Mouse (Mus musculus): Measurements from ENCODE around the gene Dcpp3. TPM values are rescaled to one million over a fixed set of nuclear protein-coding genes. Genes with fewer than 3 reads are reported as not detected.
A peak's percentile ranks its signal among the peaks of the same experiment; 100 is the strongest.
"Not testable (repeated sequence)": the region's sequence is repeated elsewhere in the genome, so short reads cannot be mapped to it uniquely, and the experiment has no call there.

Dcpp3 gene
- polyA plus RNA-seq, 1 experiment from 2014 or later: not detected

DNA sequence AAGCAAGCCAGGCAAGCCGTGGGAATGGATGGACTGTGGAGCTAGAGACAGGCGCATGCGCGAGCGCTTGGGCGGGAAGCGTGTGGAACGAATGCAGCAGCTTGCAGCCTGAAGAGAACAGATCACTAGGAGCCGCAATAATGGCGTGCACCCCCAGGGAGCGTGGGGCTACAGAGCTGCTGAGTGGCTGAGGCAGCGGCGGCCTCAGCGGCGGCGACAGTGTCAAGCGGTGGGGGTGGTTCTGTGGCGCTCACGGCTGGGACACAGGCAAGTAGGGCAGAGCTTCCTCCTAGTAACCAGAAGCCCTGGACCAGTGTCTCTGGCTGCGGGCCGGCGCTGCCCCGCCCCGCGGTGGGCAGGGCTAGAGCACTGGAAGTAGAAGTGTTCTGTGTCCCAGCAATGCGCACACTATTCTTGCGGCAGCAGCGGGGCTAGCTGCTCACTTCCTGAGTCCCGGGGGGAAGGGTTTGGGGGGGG is 7.3 kb downstream of the Dcpp3 start:
- peak overlapping the region; percentile 94 for H3K27ac ChIP-seq
- H3K36me3 ChIP-seq (ENCODE audit: insufficient read depth, low read length): no peaks in the 10 kb centered on the region
- peak; percentile 98 for ATAC-seq (replicated peaks; ENCODE audit: low FRiP score, low read depth)
- H3K27me3 ChIP-seq (ENCODE audit: insufficient read depth, low read length): no peaks in the 10 kb centered on the region
- H3K4me1 ChIP-seq (replicated peaks; ENCODE audit: insufficient read depth, low read length): no peaks in the 10 kb centered on the region
- DNase-seq (ENCODE audit: low spot score): peak; percentile 96
- WGBS: under 1% methylated on average over 29 of the region's 29 CpGs
- H3K9me3 ChIP-seq (replicated peaks; ENCODE audit: low read length): no peaks in the 10 kb centered on the region
- peak overlapping the region; percentile 79 for H3K4me2 ChIP-seq (ENCODE audit: low read length)
- H3K9ac ChIP-seq (ENCODE audit: low read depth, low read length): peak overlapping the region; percentile 66
- H3K4me3 ChIP-seq (replicated peaks; ENCODE audit: low read depth, low read length): peak overlapping the region; percentile 43
- TF ChIP-seq CTCF (IDR thresholded peaks at IDR 0.05; ENCODE audit: low read depth): peak; percentile 16; the same call in 1 of the 2 replicates

DNA sequence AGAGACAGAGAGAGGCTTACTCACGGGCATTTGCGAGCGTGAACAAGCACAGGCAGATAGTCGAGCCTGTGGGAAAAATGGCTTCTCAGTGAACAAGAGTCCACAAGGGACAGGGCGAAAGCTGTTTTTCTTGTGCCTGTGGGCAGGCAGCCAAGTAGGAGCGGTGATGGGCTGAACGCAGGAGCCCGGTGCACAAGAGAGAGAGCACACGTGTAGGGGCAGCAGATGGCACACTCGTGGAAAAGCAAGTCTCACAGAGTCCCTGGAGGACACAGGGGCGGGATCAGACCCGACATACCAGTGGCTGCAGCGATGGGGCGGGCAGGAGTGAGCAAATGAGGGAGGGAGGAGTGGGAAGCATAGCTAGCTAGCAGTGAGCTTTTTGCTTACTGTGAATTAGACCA is 7.8 kb downstream of the Dcpp3 start:
- peak; percentile 86 for DNase-seq (ENCODE audit: low spot score)
- Histone ChIP-seq H3K4me1 (replicated peaks; ENCODE audit: insufficient read depth, low read length) (no peaks in the 10 kb centered on the region), H3K27me3 (ENCODE audit: insufficient read depth, low read length) (no peaks in the 10 kb centered on the region), H3K9me3 (replicated peaks; ENCODE audit: low read length) (no peaks in the 10 kb centered on the region), H3K4me2 (ENCODE audit: low read length) (peak overlapping the region; percentile 79), H3K36me3 (ENCODE audit: insufficient read depth, low read length) (no peaks in the 10 kb centered on the region), H3K27ac (peak overlapping the region; percentile 94), H3K9ac (ENCODE audit: low read depth, low read length) (peak overlapping the region; percentile 66), H3K4me3 (replicated peaks; ENCODE audit: low read depth, low read length) (peak overlapping the region; percentile 43)
- TF ChIP-seq CTCF (IDR thresholded peaks at IDR 0.05; ENCODE audit: low read depth): no peak
- ATAC-seq (replicated peaks; ENCODE audit: low FRiP score, low read depth): peak; percentile 85
- 0% methylated on average over 14 of the region's 14 CpGs for WGBS

DNA sequence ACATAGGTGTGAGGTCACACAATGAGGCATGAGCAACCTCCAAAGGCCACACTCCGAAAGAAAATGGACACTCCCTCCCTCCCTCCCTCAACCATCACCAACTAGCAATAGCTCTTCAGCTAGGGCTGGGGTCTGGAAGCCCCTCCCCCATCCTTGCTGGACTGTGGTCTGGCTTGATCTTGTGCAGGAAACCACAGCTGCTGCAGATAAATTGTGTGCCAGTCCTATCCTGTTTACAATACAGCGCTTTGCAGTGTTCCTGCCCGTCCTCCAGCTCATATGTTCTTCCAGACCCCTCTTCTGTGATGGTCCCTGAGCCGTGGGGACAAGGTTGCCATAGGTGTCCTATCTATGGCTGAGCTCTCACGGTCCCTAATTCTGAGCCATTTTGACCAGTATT is 13.9 kb downstream of the Dcpp3 start:
- H3K9ac ChIP-seq (ENCODE audit: low read depth, low read length): no peak overlapping the region
- WGBS: 84% methylated on average over 5 of the region's 5 CpGs
- H3K27me3 ChIP-seq (ENCODE audit: insufficient read depth, low read length): no peaks in the 10 kb centered on the region
- no peak for DNase-seq (ENCODE audit: low spot score)
- no peak for ATAC-seq (replicated peaks; ENCODE audit: low FRiP score, low read depth)
- no peak overlapping the region for H3K4me2 ChIP-seq (ENCODE audit: low read length)
- no peaks in the 10 kb centered on the region for H3K9me3 ChIP-seq (replicated peaks; ENCODE audit: low read length)
- no peak for TF ChIP-seq CTCF (IDR thresholded peaks at IDR 0.05; ENCODE audit: low read depth)
- H3K4me3 ChIP-seq (replicated peaks; ENCODE audit: low read depth, low read length): no peak overlapping the region
- no peaks in the 10 kb centered on the region for H3K4me1 ChIP-seq (replicated peaks; ENCODE audit: insufficient read depth, low read length)
- no peaks in the 10 kb centered on the region for H3K36me3 ChIP-seq (ENCODE audit: insufficient read depth, low read length)
- no peak overlapping the region for H3K27ac ChIP-seq

DNA sequence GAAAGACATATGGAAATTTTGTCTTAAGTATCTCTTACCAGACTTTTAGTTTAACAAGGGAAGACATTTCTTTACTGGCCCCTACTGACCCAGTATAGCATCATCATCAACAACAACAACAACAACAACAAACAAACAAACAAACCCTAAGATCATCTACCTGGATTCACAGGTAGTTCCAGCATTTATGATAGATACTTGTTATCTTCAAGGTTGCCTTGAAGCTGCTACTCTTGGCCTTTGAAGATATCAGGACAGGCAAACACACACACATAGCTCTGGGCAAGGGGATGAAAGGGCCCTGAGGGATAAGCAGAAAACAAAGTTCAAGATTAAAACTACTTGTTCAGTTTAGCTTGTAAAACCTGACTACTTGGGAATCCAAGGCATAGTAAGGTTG is 24.1 kb downstream of the Dcpp3 start, which contains the start of gene Sbp:
Gene Sbp (plus strand): TSS at position 301 of the 400 bp plus-strand sequence.
- Histone ChIP-seq H3K4me1 (replicated peaks; ENCODE audit: insufficient read depth, low read length) (no peaks in the 10 kb centered on the region), H3K27me3 (ENCODE audit: insufficient read depth, low read length) (no peaks in the 10 kb centered on the region), H3K9me3 (replicated peaks; ENCODE audit: low read length) (no peaks in the 10 kb centered on the region), H3K36me3 (ENCODE audit: insufficient read depth, low read length) (no peaks in the 10 kb centered on the region), H3K27ac (no peak within 1 kb of the TSS), H3K4me2 (ENCODE audit: low read length) (no peak within 1 kb of the TSS), H3K9ac (ENCODE audit: low read depth, low read length) (no peak within 1 kb of the TSS), H3K4me3 (replicated peaks; ENCODE audit: low read depth, low read length) (no peak within 1 kb of the TSS)
- no peak for TF ChIP-seq CTCF (IDR thresholded peaks at IDR 0.05; ENCODE audit: low read depth)
- no peak for ATAC-seq (replicated peaks; ENCODE audit: low FRiP score, low read depth)
- DNase-seq (ENCODE audit: low spot score): no peak

- not testable (repeated sequence) for DNase-seq (ENCODE audit: low spot score); H3K4me3 ChIP-seq (replicated peaks; ENCODE audit: low read depth, low read length); H3K27ac ChIP-seq; H3K9ac ChIP-seq (ENCODE audit: low read depth, low read length); H3K36me3 ChIP-seq (ENCODE audit: insufficient read depth, low read length); H3K9me3 ChIP-seq (replicated peaks; ENCODE audit: low read length); H3K4me2 ChIP-seq (ENCODE audit: low read length); H3K27me3 ChIP-seq (ENCODE audit: insufficient read depth, low read length); H3K4me1 ChIP-seq (replicated peaks; ENCODE audit: insufficient read depth, low read length); ATAC-seq (replicated peaks; ENCODE audit: low FRiP score, low read depth)
- WGBS: 93% methylated on average over 4 of the region's 4 CpGs
These were observed 30.2 kb downstream of the Dcpp3 start for GRCm38 (mm10) chr17:23947486-23947885.

GRCm38 (mm10) chr17:23949068-23949467 is 31.8 kb downstream of the Dcpp3 start:
- ATAC-seq (replicated peaks; ENCODE audit: low FRiP score, low read depth) (no peak), DNase-seq (ENCODE audit: low spot score) (no peak)
- no peak overlapping the region for H3K4me2 ChIP-seq (ENCODE audit: low read length)
- H3K27me3 ChIP-seq (ENCODE audit: insufficient read depth, low read length): no peaks in the 10 kb centered on the region
- no peaks in the 10 kb centered on the region for H3K4me1 ChIP-seq (replicated peaks; ENCODE audit: insufficient read depth, low read length)
- H3K27ac ChIP-seq: no peak overlapping the region
- WGBS: 78% methylated on average over 2 of the region's 2 CpGs
- TF ChIP-seq CTCF (IDR thresholded peaks at IDR 0.05; ENCODE audit: low read depth): no peak
- H3K9ac ChIP-seq (ENCODE audit: low read depth, low read length): no peak overlapping the region
- H3K9me3 ChIP-seq (replicated peaks; ENCODE audit: low read length): no peaks in the 10 kb centered on the region
- H3K4me3 ChIP-seq (replicated peaks; ENCODE audit: low read depth, low read length): no peak overlapping the region
- no peaks in the 10 kb centered on the region for H3K36me3 ChIP-seq (ENCODE audit: insufficient read depth, low read length)

GRCm38 (mm10) chr17:23950828-23951227 is 33.6 kb downstream of the Dcpp3 start:
- not testable (repeated sequence) for H3K4me3 ChIP-seq (replicated peaks; ENCODE audit: low read depth, low read length); DNase-seq (ENCODE audit: low spot score); H3K4me2 ChIP-seq (ENCODE audit: low read length); ATAC-seq (replicated peaks; ENCODE audit: low FRiP score, low read depth); H3K4me1 ChIP-seq (replicated peaks; ENCODE audit: insufficient read depth, low read length); H3K27me3 ChIP-seq (ENCODE audit: insufficient read depth, low read length); H3K9ac ChIP-seq (ENCODE audit: low read depth, low read length); H3K27ac ChIP-seq; H3K9me3 ChIP-seq (replicated peaks; ENCODE audit: low read length); H3K36me3 ChIP-seq (ENCODE audit: insufficient read depth, low read length)
- WGBS: 70% methylated on average over 4 of the region's 4 CpGs

All from kidney, postnatal 0 days (tissue).